Mouse (Mus musculus): ENCODE data around the gene Ephx3.

GRCm38 (mm10) chr17:32142234-32142633, 47.1 kb downstream of the Ephx3 start:
- TF ChIP-seq CTCF (IDR thresholded peaks at IDR 0.05; ENCODE audit: control insufficient read depth, insufficient read depth, low read length) (no peak), POLR2A (IDR thresholded peaks at IDR 0.05; ENCODE audit: borderline replicate concordance, control insufficient read depth, low read depth, low read length) (no peak)

Measured in bone marrow, adult 2 months (tissue).